Mouse (Mus musculus): ENCODE data around the gene Syt3. TPM values are rescaled to one million over a fixed set of nuclear protein-coding genes. Genes with fewer than 3 reads are reported as not detected.

Syt3 gene
- polyA plus RNA-seq, 1 experiment from 2014 or later = 61.8 TPM

GRCm38 (mm10) chr7:44445528-44445923 is 61.6 kb downstream of the Syt3 start:
- ATAC-seq (ENCODE audit: low FRiP score) (no peak), DNase-seq (ENCODE audit: low spot score) (no peak)
- H3K9ac ChIP-seq = peak overlapping the region; percentile 100
- no peak overlapping the region for H3K27ac ChIP-seq
- 41% methylated on average over 7 of the region's 7 CpGs for WGBS
- peak overlapping the region; percentile 98 for H3K4me2 ChIP-seq (replicated peaks)
- H3K4me3 ChIP-seq (replicated peaks; ENCODE audit: low read length) = peak overlapping the region; percentile 91
- peaks cover 55% of the 10 kb centered on the region for H3K4me1 ChIP-seq (replicated peaks; ENCODE audit: control insufficient read depth, insufficient read depth, low read length)
- no peaks in the 10 kb centered on the region for H3K27me3 ChIP-seq (ENCODE audit: control insufficient read depth, insufficient read depth, low read length)
- peaks cover 61% of the 10 kb centered on the region for H3K36me3 ChIP-seq (replicated peaks; ENCODE audit: control insufficient read depth, insufficient read depth)
- H3K9me3 ChIP-seq (ENCODE audit: control insufficient read depth, low read length) = no peaks in the 10 kb centered on the region

- Histone ChIP-seq H3K27ac (no peak overlapping the region), H3K4me1 (replicated peaks; ENCODE audit: control insufficient read depth, insufficient read depth, low read length) (peaks cover 52% of the 10 kb centered on the region), H3K4me3 (replicated peaks; ENCODE audit: low read length) (no peak overlapping the region), H3K9ac (0 out of 2 replicates have a peak overlapping the region, but pooled peaks have one; percentile 40), H3K27me3 (ENCODE audit: control insufficient read depth, insufficient read depth, low read length) (no peaks in the 10 kb centered on the region), H3K4me2 (replicated peaks) (peak overlapping the region; percentile 98), H3K9me3 (ENCODE audit: control insufficient read depth, low read length) (no peaks in the 10 kb centered on the region), H3K36me3 (replicated peaks; ENCODE audit: control insufficient read depth, insufficient read depth) (peaks cover 65% of the 10 kb centered on the region)
- ATAC-seq (ENCODE audit: low FRiP score) (no peak), DNase-seq (ENCODE audit: low spot score) (no peak)
- 46% methylated on average over 12 of the region's 12 CpGs for WGBS
Observed at GRCm38 (mm10) chr7:44446070-44446855, 62.4 kb downstream of the Syt3 start.

Other genes with a start within 250 kb of the Syt3 start
- gene Klk1b16, start 247.3 kb upstream of the Syt3 start, polyA plus RNA-seq (2014; fragmentation: Nextera tagmentation; extraction: Ambion mirVana) = not detected in 2 replicates
- gene Klk1b24, start 195.9 kb upstream of the Syt3 start, polyA plus RNA-seq (2014; fragmentation: Nextera tagmentation; extraction: Ambion mirVana) = not detected in 2 replicates
- gene Klk1b3, start 185.9 kb upstream of the Syt3 start, polyA plus RNA-seq (2014; fragmentation: Nextera tagmentation; extraction: Ambion mirVana) = not detected in 2 replicates
- gene Klk1b4, start 176.7 kb upstream of the Syt3 start, polyA plus RNA-seq (2014; fragmentation: Nextera tagmentation; extraction: Ambion mirVana) = not detected in 2 replicates
- not detected in 2 replicates for gene Klk1b5, start 168.2 kb upstream of the Syt3 start, polyA plus RNA-seq (2014; fragmentation: Nextera tagmentation; extraction: Ambion mirVana)
- not detected in 2 replicates for gene Klk1, start 158.7 kb upstream of the Syt3 start, polyA plus RNA-seq (2014; fragmentation: Nextera tagmentation; extraction: Ambion mirVana)
- not detected in 2 replicates for gene Gm36864, start 147.9 kb upstream of the Syt3 start, polyA plus RNA-seq (2014; fragmentation: Nextera tagmentation; extraction: Ambion mirVana)
- 1.6 and 1.8 TPM in 2 replicates for gene 1700028J19Rik, start 137.4 kb upstream of the Syt3 start, polyA plus RNA-seq (2014; fragmentation: Nextera tagmentation; extraction: Ambion mirVana)
- 180 and 185 TPM in 2 replicates for gene 2410002F23Rik, start 137.4 kb upstream of the Syt3 start, polyA plus RNA-seq (2014; fragmentation: Nextera tagmentation; extraction: Ambion mirVana)
- not detected in 2 replicates for gene Acp4, start 126.7 kb upstream of the Syt3 start, polyA plus RNA-seq (2014; fragmentation: Nextera tagmentation; extraction: Ambion mirVana)
- gene Gm15517, start 122.7 kb upstream of the Syt3 start, polyA plus RNA-seq (2014; fragmentation: Nextera tagmentation; extraction: Ambion mirVana) = not detected in 2 replicates
- gene Clec11a, start 77.2 kb upstream of the Syt3 start, polyA plus RNA-seq (2014; fragmentation: Nextera tagmentation; extraction: Ambion mirVana) = 3.6 and 3.7 TPM in 2 replicates
- 40.3 and 46.8 TPM in 2 replicates for gene Shank1, start 73.8 kb upstream of the Syt3 start, polyA plus RNA-seq (2014; fragmentation: Nextera tagmentation; extraction: Ambion mirVana)
- gene 1700008O03Rik, start 1.7 kb downstream of the Syt3 start, polyA plus RNA-seq (2014; fragmentation: Nextera tagmentation; extraction: Ambion mirVana) = 2.1 and 2.8 TPM in 2 replicates
- gene Lrrc4b, start 44.9 kb downstream of the Syt3 start, polyA plus RNA-seq (2014; fragmentation: Nextera tagmentation; extraction: Ambion mirVana) = 26.4 and 26.5 TPM in 2 replicates
- 3.4 and 5.1 TPM in 2 replicates for gene Aspdh, start 81.3 kb downstream of the Syt3 start, polyA plus RNA-seq (2014; fragmentation: Nextera tagmentation; extraction: Ambion mirVana)
- gene Josd2, start 83.9 kb downstream of the Syt3 start, polyA plus RNA-seq (2014; fragmentation: Nextera tagmentation; extraction: Ambion mirVana) = 26.9 and 33.4 TPM in 2 replicates
- gene Emc10, start 112.4 kb downstream of the Syt3 start, polyA plus RNA-seq (2014; fragmentation: Nextera tagmentation; extraction: Ambion mirVana) = 167 and 182 TPM in 2 replicates
- gene Fam71e1, start 112.5 kb downstream of the Syt3 start, polyA plus RNA-seq (2014; fragmentation: Nextera tagmentation; extraction: Ambion mirVana) = 10.9 and 23.8 TPM in 2 replicates
- gene Mybpc2, start 140.6 kb downstream of the Syt3 start, polyA plus RNA-seq (2014; fragmentation: Nextera tagmentation; extraction: Ambion mirVana) = 0.05 and 0.09 TPM in 2 replicates
- gene Spib, start 148.0 kb downstream of the Syt3 start, polyA plus RNA-seq (2014; fragmentation: Nextera tagmentation; extraction: Ambion mirVana) = 0.09 TPM in 1 of 2 replicates, not detected in the other
- 14.0 and 17.9 TPM in 2 replicates for gene Pold1, start 164.7 kb downstream of the Syt3 start, polyA plus RNA-seq (2014; fragmentation: Nextera tagmentation; extraction: Ambion mirVana)
- 50.7 and 53.6 TPM in 2 replicates for gene Nr1h2, start 169.8 kb downstream of the Syt3 start, polyA plus RNA-seq (2014; fragmentation: Nextera tagmentation; extraction: Ambion mirVana)
- 0.81 and 1.0 TPM in 2 replicates for gene Napsa, start 188.3 kb downstream of the Syt3 start, polyA plus RNA-seq (2014; fragmentation: Nextera tagmentation; extraction: Ambion mirVana)
- gene Kcnc3, start 206.6 kb downstream of the Syt3 start, polyA plus RNA-seq (2014; fragmentation: Nextera tagmentation; extraction: Ambion mirVana) = 7.2 and 8.6 TPM in 2 replicates

Data from hindbrain, embryonic 14.5 days (tissue).